Mouse (Mus musculus) liver, embryonic 13.5 days (tissue): ENCODE data around the gene Oscar. TPM values are rescaled to one million over a fixed set of nuclear protein-coding genes. Genes with fewer than 3 reads are reported as not detected.

Experiments
- microRNA-seq: library from miRNA; unstranded; fragments of <30 nt; microRNA quantifications from one replicate; pipeline ENCODE4, GENCODE M21; 2016
- polyA plus RNA-seq: library from polyadenylated mRNA; unstranded; fragments of >200 nt; fragmentation: Nextera tagmentation; extraction: Ambion mirVana; gene quantifications from 2 replicates; pipeline ENCODE4 v1.2.1, GENCODE M21; 2015

Oscar gene
- polyA plus RNA-seq, 1 experiment from 2014 or later: not detected

Small RNA genes within 50 kb of the gene (microRNA-seq; reads per million reads assigned to microRNA genes)
- not detected for gene Gm25100
- gene Mir3572: 4.1 reads per million, percentile 9 among the genes with 10 or more reads in this experiment

Other genes with a start within 250 kb of the Oscar start
- gene Cacng8, start 225.5 kb downstream of the Oscar start, polyA plus RNA-seq: 0.10 TPM in 1 of 2 replicates, not detected in the other
- gene Cacng6, start 192.0 kb downstream of the Oscar start, polyA plus RNA-seq: 0.28 and 0.30 TPM in 2 replicates
- gene Tarm1, start 113.5 kb downstream of the Oscar start, polyA plus RNA-seq: 0.07 TPM in 1 of 2 replicates, not detected in the other
- gene Ndufa3, start 1.2 kb upstream of the Oscar start, polyA plus RNA-seq: 224 and 292 TPM in 2 replicates
- gene Tfpt, start 13.8 kb upstream of the Oscar start, polyA plus RNA-seq: 12.7 and 13.0 TPM in 2 replicates
- 79.1 and 83.7 TPM in 2 replicates for gene Prpf31, start 13.8 kb upstream of the Oscar start, polyA plus RNA-seq
- 22.8 and 25.3 TPM in 2 replicates for gene Cnot3, start 29.1 kb upstream of the Oscar start, polyA plus RNA-seq
- 7.2 and 8.6 TPM in 2 replicates for gene Leng1, start 49.7 kb upstream of the Oscar start, polyA plus RNA-seq
- gene Tmc4, start 61.4 kb upstream of the Oscar start, polyA plus RNA-seq: 7.3 and 7.8 TPM in 2 replicates
- gene Tsen34, start 76.7 kb upstream of the Oscar start, polyA plus RNA-seq: 41.7 and 43.6 TPM in 2 replicates
- 19.8 and 20.0 TPM in 2 replicates for gene Mboat7, start 77.4 kb upstream of the Oscar start, polyA plus RNA-seq
- gene Rps9, start 87.8 kb upstream of the Oscar start, polyA plus RNA-seq: 1,306 and 1,329 TPM in 2 replicates
- 0.84 and 1.3 TPM in 2 replicates for gene Pirb, start 104.2 kb upstream of the Oscar start, polyA plus RNA-seq
- gene Gm15448, start 209.5 kb upstream of the Oscar start, polyA plus RNA-seq: not detected in 2 replicates
- 0.45 and 0.52 TPM in 2 replicates for gene Pira2, start 228.9 kb upstream of the Oscar start, polyA plus RNA-seq